Mouse (Mus musculus): ENCODE data around the gene Itsn2.

DNA sequence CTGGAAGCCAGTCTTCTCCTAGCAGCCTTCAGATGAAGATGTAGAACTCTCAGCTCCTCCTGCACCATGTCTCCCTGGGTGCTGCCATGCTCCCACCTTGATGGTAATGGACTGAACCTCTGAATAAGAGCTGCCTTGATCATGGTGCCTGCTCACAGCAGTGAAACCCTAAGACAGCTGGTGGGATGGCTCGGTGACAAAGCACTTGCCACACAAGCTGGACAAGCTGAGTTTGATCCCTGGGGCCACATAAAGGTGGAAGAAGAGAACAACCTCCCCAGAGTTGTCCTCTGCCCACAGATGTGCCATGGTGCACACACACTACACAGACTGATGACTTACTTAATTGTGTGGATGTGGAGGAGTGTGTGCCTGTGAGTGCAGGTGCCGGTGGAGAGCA lies 95.9 kb downstream of the Itsn2 start:
- TF ChIP-seq CTCF (IDR thresholded peaks at IDR 0.05; ENCODE audit: control insufficient read depth, insufficient read depth, insufficient replicate concordance, low read depth, low read length) = no peak
- TF ChIP-seq POLR2A (IDR thresholded peaks at IDR 0.05; ENCODE audit: control insufficient read depth, low read depth, low read length) = no peak
